Mouse (Mus musculus) gastrocnemius, postnatal 25 days (tissue): ENCODE measurements around the gene Ethe1. TPM values are rescaled to one million over a fixed set of nuclear protein-coding genes. Genes with fewer than 3 reads are reported as not detected.

Experiments used
- DNase-seq: peaks from one replicate; pipeline ENCODE4 v3.0.0; 2022
- total RNA-seq, 2 experiments: library from RNA; stranded (reverse); gene quantifications; 1 replicate in 1 of 2; 2 replicates in 1 of 2; pipeline ENCODE4 v1.2.3; 2021

Gene Ethe1
- total RNA-seq, 2 experiments from 2014 or later: 21.6 to 25.9 TPM

GRCm38 (mm10) chr7:24574224-24574796 lies 13.0 kb upstream of the Ethe1 start:
- DNase-seq: no peak

GRCm38 (mm10) chr7:24577811-24578210 lies 9.5 kb upstream of the Ethe1 start:
- DNase-seq: no peak

GRCm38 (mm10) chr7:24584876-24585275 lies 2.5 kb upstream of the Ethe1 start:
- no peak for DNase-seq

DNA sequence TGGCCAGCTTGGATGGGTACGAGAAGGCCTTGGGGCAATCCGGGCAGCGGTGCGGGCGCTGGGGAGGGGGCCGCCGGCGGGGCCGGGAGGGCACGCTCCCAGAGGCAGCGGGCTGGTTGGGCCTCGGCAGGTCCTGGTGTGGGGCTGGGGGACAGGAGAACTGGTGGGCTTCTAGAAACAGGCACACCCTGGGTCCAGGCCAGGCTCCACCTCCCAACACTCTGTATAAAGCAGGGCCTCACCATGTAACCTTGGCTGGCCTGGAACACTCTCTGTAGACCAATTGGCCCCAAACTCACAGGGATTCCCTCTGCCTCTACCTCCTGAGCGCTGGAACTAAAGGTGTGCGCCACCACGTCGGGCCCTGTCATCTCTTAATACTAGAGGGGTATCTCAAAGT lies 1.3 kb upstream of the Ethe1 start:
- no peak for DNase-seq

DNA sequence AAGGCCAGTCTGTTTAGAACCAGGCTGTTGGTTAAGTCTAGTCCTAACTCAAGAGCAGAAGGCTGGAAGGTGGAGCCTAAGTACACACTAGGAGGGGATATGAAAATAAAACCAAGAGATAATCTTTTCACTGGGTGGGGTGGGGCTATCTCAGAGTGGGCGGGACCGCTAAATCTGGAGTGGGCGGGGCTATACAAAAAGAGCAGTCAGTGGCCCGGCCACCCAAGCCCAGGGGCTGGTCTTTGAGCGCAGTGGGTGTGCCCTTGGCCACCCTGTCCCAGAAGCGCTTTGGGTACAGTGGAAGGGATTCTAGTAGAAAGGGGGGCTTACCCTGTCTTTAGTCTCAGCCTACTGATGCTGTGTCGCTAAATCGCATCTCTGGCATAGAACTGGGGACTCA lies 515 bp upstream of the Ethe1 start:
- DNase-seq: peak; percentile 36

DNA sequence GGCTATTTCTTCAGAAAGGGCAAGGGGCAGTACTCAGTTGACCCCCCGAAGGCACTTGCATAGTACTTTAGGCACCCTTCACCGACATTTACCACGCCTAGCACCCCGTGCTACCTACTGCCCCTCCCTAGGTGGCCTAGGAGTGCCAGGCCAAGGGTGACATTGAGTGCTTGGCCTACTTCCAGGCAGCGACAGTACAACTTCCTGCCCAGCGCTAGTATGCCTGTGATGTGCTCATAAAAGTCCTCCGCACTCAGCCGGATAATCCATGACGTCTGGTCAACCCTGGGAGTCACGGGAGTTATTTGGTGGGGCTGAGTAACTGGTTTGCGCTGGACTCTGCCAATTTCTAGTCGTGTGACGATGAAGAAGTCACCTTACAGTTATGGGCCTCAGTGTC lies 993 bp downstream of the Ethe1 start:
- no peak for DNase-seq

GRCm38 (mm10) chr7:24591735-24592134 lies 4.4 kb downstream of the Ethe1 start:
- no peak for DNase-seq

GRCm38 (mm10) chr7:24592163-24592562 lies 4.8 kb downstream of the Ethe1 start:
- no peak for DNase-seq

DNA sequence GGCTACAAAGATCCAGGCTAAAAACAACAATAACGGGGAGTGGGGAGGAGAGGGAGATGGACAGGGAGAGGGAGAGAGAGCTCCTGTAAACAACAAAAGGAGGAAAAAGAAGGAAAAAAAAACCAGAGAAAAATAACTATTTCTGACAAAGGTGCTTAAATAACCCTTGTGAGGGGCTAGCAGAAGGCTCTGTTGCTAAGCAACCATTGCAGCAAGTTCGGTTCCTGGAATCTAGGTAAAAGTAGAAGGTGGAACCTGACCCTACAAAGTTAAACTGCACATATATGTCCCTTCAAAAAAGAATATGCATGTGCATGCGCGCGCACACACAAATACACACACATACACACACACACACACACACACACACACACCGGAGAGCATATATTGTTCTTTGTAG lies 5.4 kb downstream of the Ethe1 start:
- no peak for DNase-seq

- peak; percentile 78 for DNase-seq
Measured at GRCm38 (mm10) chr7:24593621-24594308, 6.4 kb downstream of the Ethe1 start.

DNA sequence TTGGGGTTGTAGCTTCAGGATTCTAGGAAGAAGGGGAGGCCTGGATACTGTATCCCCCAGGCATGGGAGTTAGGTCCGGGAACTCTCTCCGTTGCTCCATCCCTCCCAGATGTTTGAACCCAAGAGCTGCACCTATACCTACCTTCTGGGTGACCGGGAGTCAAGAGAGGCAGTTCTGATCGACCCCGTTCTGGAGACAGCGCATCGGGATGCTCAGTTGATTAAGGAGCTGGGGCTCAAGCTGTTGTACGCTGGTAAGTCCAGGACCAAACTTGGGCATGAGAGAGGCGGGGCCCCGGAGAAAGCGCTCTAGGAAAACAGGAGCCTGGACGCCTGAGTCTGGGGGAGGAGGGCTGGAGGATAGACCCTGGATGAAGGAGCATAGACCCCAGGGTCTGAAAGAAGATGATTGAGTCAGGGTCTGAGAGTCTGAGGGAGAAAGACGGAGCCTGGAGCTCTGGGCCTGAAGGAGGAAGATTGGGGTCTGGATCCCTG lies 7.0 kb downstream of the Ethe1 start:
- DNase-seq: no peak

DNA sequence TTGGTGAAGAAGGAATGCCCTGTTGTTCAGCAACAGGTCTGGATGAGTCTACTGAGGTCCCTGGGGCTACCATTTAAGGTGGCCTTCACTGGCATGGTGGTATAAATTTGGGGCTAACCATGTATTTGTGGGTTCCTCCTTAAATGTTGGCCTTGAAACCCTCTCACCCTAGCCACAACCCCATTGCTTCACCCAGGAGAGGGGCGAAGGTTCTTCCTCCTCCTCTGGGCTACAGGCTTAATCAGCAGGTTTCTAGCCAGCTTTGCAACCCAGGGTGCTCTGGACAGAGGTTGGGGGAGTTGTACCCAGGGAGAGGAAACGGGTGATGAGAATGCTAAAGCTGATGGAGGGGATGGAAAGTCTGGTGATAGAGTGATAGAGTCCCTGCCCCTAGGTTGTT lies 8.1 kb downstream of the Ethe1 start:
- no peak for DNase-seq

DNA sequence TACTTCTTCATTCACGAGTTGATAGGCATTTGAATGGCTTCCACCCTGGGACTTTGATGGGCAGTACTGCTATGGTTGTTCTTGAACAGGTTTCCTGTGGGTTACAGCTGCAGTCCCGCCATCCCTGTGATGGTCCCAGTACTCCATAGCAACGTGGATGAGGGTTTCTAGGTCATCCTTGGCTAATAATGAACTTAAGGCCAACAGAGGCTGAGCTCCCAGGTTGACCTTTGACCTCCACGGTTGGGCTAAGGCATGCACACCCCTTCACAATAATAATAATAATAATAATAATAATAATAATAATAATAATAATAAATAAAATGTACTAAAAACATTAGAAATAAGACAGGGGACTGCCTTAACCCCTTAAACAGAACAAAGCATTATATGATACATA lies 10.8 kb downstream of the Ethe1 start:
- no peak for DNase-seq

- no peak for DNase-seq
Measured at GRCm38 (mm10) chr7:24599211-24600067, 12.1 kb downstream of the Ethe1 start.

GRCm38 (mm10) chr7:24600941-24601597 lies 13.7 kb downstream of the Ethe1 start:
- peak; percentile 90 for DNase-seq

- no peak for DNase-seq
Measured at GRCm38 (mm10) chr7:24605561-24605960, 18.2 kb downstream of the Ethe1 start.

GRCm38 (mm10) chr7:24606046-24606445 lies 18.7 kb downstream of the Ethe1 start:
- DNase-seq: no peak

GRCm38 (mm10) chr7:24608017-24608416 lies 20.7 kb downstream of the Ethe1 start:
- peak; percentile 63 for DNase-seq

- no peak for DNase-seq
Measured at GRCm38 (mm10) chr7:24608561-24608960, 21.2 kb downstream of the Ethe1 start.

- DNase-seq: no peak
Measured at GRCm38 (mm10) chr7:24610144-24610878, 23.0 kb downstream of the Ethe1 start, which contains the start of gene Phldb3. TSS of gene Phldb3 (plus strand) at chr7:24610763.

DNA sequence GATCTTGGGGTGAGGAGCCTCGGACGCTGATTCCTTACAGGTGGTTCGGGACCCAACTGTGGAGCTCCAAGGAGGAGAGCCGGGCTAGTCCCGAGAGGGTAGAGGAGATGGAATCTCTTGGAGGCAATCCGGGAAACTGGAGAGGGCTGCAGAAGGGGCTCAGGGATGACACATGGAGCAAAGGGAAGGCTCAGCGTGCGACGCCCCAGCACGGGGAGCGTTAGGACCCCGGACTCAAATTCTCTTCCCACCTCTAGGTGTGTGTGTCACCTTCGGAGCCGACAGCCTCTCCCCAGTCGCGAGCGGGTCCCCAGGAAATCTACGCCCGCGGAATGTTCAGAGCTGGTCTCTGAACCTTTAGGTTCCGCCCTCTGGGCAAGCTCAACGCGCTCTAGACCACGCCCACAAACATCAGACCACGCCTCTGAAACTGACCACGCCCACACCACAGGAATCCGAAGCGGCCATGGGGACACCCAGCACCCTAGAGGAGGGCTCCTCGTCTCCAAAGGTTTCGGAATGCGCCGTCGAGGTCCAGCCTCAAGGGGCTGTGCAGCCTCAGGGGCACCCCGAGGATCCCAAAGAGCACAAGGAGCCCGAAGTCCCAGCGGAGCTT lies 23.6 kb downstream of the Ethe1 start:
- peak; percentile 84 for DNase-seq
